Mouse (Mus musculus) heart, embryonic 13.5 days (tissue): Measurements from ENCODE around the gene Casp6. TPM values are rescaled to one million over a fixed set of nuclear protein-coding genes. Genes with fewer than 3 reads are reported as not detected.

Experiments used
- ATAC-seq: fragments of 200-750 bp; cut with Nextera tagmentation; 2 replicates; pipeline ENCODE4 v1.8.0; 2017; ENCODE audit warnings: moderate TSS enrichment; ENCODE audit not compliant: insufficient number of reproducible peaks, low FRiP score, low TSS enrichment; ENCODE audit errors: extremely low read depth
- H3K27ac ChIP-seq: fragments of 300-500 bp; sonication (generic); replicated peaks from 2 replicates; pipeline ENCODE4 v1.5.1; 2015; ENCODE audit warnings: moderate library complexity, mild to moderate bottlenecking, inconsistent platforms
- H3K27me3 ChIP-seq: fragments of 300-500 bp; sonication (generic); replicated peaks from 2 replicates; pipeline ENCODE4 v1.6.1; 2015; ENCODE audit warnings: mild to moderate bottlenecking, inconsistent platforms
- H3K36me3 ChIP-seq: fragments of 300-500 bp; sonication (generic); 2 replicates; pipeline ENCODE4 v1.6.1; 2015; ENCODE audit warnings: mild to moderate bottlenecking, inconsistent platforms
- H3K4me1 ChIP-seq: fragments of 300-500 bp; sonication (generic); 2 replicates; pipeline ENCODE4 v1.6.1; 2015; ENCODE audit warnings: inconsistent platforms
- H3K4me2 ChIP-seq: fragments of 300-500 bp; sonication (generic); 2 replicates; pipeline ENCODE4 v1.6.1; 2015; ENCODE audit warnings: inconsistent platforms, mild to moderate bottlenecking, moderate library complexity
- H3K4me3 ChIP-seq: fragments of 300-500 bp; sonication (generic); 2 replicates; pipeline ENCODE4 v1.5.1; 2015; ENCODE audit warnings: moderate library complexity, mild to moderate bottlenecking, inconsistent platforms
- H3K9ac ChIP-seq: fragments of 300-500 bp; sonication (generic); 2 replicates; pipeline ENCODE4 v1.6.1; 2015; ENCODE audit warnings: inconsistent platforms, mild to moderate bottlenecking, moderate library complexity
- H3K9me3 ChIP-seq: fragments of 300-500 bp; sonication (generic); 2 replicates; pipeline ENCODE4 v1.6.1; 2016; ENCODE audit warnings: inconsistent platforms
- WGBS: fragments of 180-500 bp; shearing (Covaris S2); methylation state at CpG from one replicate; pipeline ENCODE4 v1.1.7; 2015; ENCODE audit warnings: mixed read lengths; 5-methylcytosine and 5-hydroxymethylcytosine counted together
- polyA plus RNA-seq: library from polyadenylated mRNA; unstranded; fragments of >200 nt; fragmentation: Nextera tagmentation; extraction: Ambion mirVana; gene quantifications from 2 replicates; pipeline ENCODE4 v1.2.1, GENCODE M21; 2015

The Casp6 gene
- polyA plus RNA-seq, 1 experiment from 2014 or later: 67.6 TPM

GRCm38 (mm10) chr3:129949158-129949773 lies 48.0 kb downstream of the Casp6 start:
- no peak for ATAC-seq
- Histone ChIP-seq H3K9me3 (no peaks in the 10 kb centered on the region), H3K27ac (no peak overlapping the region), H3K36me3 (no peaks in the 10 kb centered on the region), H3K9ac (no peak overlapping the region), H3K27me3 (no peaks in the 10 kb centered on the region), H3K4me2 (no peak overlapping the region), H3K4me3 (no peak overlapping the region), H3K4me1 (no peaks in the 10 kb centered on the region)
- WGBS: 73% methylated on average over 5 of the region's 5 CpGs

DNA sequence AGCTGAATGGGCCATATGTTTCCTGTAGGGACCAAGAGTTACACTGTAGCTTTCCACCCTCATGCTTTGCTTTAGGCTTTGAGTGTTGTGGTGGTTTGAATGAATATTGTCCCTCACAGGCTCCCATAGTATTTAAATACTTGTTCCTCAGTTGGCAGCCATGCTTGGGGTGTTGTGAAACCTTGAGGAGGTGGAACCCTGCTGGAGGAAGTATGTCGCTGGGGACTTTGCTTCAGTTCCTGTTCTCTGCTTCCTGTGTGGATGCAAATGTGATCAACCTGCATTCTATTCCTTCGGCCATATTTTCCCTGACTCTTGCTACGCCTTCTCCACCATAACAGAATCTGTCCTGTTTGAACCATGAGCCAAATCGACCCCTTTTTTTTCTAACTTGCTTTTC lies 52.1 kb downstream of the Casp6 start:
- 78% methylated on average over 4 of the region's 4 CpGs for WGBS
- no peaks in the 10 kb centered on the region for H3K9me3 ChIP-seq
- no peak for ATAC-seq

GRCm38 (mm10) chr3:129962533-129962932 lies 61.3 kb downstream of the Casp6 start:
- Histone ChIP-seq H3K4me3 (no peak overlapping the region), H3K9me3 (no peaks in the 10 kb centered on the region), H3K27ac (no peak overlapping the region), H3K36me3 (no peaks in the 10 kb centered on the region), H3K9ac (no peak overlapping the region), H3K4me1 (no peaks in the 10 kb centered on the region), H3K4me2 (no peak overlapping the region), H3K27me3 (peaks cover 9% of the 10 kb centered on the region)
- 74% methylated on average over 8 of the region's 8 CpGs for WGBS
- no peak for ATAC-seq

More for the DNA sequence above, 52.1 kb downstream of the Casp6 start:
- no peak overlapping the region for H3K27ac ChIP-seq
- no peak overlapping the region for H3K4me3 ChIP-seq
- H3K27me3 ChIP-seq: no peaks in the 10 kb centered on the region
- H3K36me3 ChIP-seq: no peaks in the 10 kb centered on the region
- H3K4me1 ChIP-seq: no peaks in the 10 kb centered on the region
- no peak overlapping the region for H3K9ac ChIP-seq
- no peak overlapping the region for H3K4me2 ChIP-seq

Other genes starting within 250 kb of the Casp6 start
- 1.3 TPM in 2 replicates for gene Egf, start 146.1 kb upstream of the Casp6 start, polyA plus RNA-seq
- not detected in 2 replicates for gene Lrit3, start 97.4 kb upstream of the Casp6 start, polyA plus RNA-seq
- gene Rrh, start 78.8 kb upstream of the Casp6 start, polyA plus RNA-seq: not detected in 2 replicates
- 40.7 and 41.5 TPM in 2 replicates for gene Gar1, start 70.0 kb upstream of the Casp6 start, polyA plus RNA-seq
- 3.0 and 7.4 TPM in 2 replicates for gene Cfi, start 65.5 kb upstream of the Casp6 start, polyA plus RNA-seq
- gene Pla2g12a, start 22.8 kb upstream of the Casp6 start, polyA plus RNA-seq: 54.6 and 61.4 TPM in 2 replicates
- gene Mcub, start 68.8 kb downstream of the Casp6 start, polyA plus RNA-seq: 3.6 and 4.3 TPM in 2 replicates
- gene Sec24b, start 160.1 kb downstream of the Casp6 start, polyA plus RNA-seq: 24.5 and 25.3 TPM in 2 replicates
- gene Col25a1, start 230.1 kb downstream of the Casp6 start, polyA plus RNA-seq: 1.9 and 2.0 TPM in 2 replicates